Mouse (Mus musculus) adrenal gland, postnatal 10 days (tissue): ENCODE measurements around the gene Cdkn2d. TPM values are rescaled to one million over a fixed set of nuclear protein-coding genes. Genes with fewer than 3 reads are reported as not detected.
"Not testable (repeated sequence)": the region's sequence is repeated elsewhere in the genome, so short reads cannot be mapped to it uniquely, and the experiment has no call there.

Source experiments
- DNase-seq: peaks from one replicate; pipeline ENCODE4 v3.0.0; 2021; ENCODE audit warnings: mixed read lengths
- long read RNA-seq, 2 experiments: library from polyadenylated mRNA; stranded (forward); transcript quantifications; one replicate each; pipeline ENCODE4 v2.0.0; 2021
- total RNA-seq, 2 experiments: library from RNA; stranded (reverse); gene quantifications; 2 replicates each; pipeline ENCODE4 v1.2.3; 2021

Gene Cdkn2d
- total RNA-seq = 10 to 100 TPM; 16.8 to 23.8 TPM
- long read RNA-seq, experiment 1, transcript Cdkn2d-203 (2 exons, 1,423 nt) = major isoform, 37 of 40 reads
- long read RNA-seq, experiment 1, partial matches to known transcripts = 0 of 40 reads
- long read RNA-seq, experiment 1, other reads (novel, unspliced or antisense) = 2 of 40 reads
- long read RNA-seq, experiment 2, transcript Cdkn2d-203 (2 exons, 1,423 nt) = major isoform, 18 of 19 reads
- long read RNA-seq, experiment 2, partial matches to known transcripts = 0 of 19 reads
- long read RNA-seq, experiment 2, other reads (novel, unspliced or antisense) = 1 of 19 reads

GRCm38 (mm10) chr9:21291022-21291787 lies at the start of gene Cdkn2d:
Gene Cdkn2d (minus strand): TSS chr9:21291407.
- peak; percentile 100 for DNase-seq

- no peak for DNase-seq
Measured at GRCm38 (mm10) chr9:21340411-21340810, 49.2 kb upstream of the Cdkn2d start.

GRCm38 (mm10) chr9:21337652-21338051 lies 46.4 kb upstream of the Cdkn2d start:
- DNase-seq = no peak

GRCm38 (mm10) chr9:21336491-21336890 lies 45.3 kb upstream of the Cdkn2d start:
- DNase-seq = no peak

- DNase-seq = no peak
Measured at GRCm38 (mm10) chr9:21335391-21335790, 44.2 kb upstream of the Cdkn2d start.

- DNase-seq = no peak
Measured at GRCm38 (mm10) chr9:21334747-21335146, 43.5 kb upstream of the Cdkn2d start.

GRCm38 (mm10) chr9:21333523-21333922 lies 42.3 kb upstream of the Cdkn2d start:
- DNase-seq = no peak

- no peak for DNase-seq
Measured at GRCm38 (mm10) chr9:21332161-21333061, 41.2 kb upstream of the Cdkn2d start.

GRCm38 (mm10) chr9:21331365-21332140 lies 40.3 kb upstream of the Cdkn2d start:
- no peak for DNase-seq

- DNase-seq = peak; percentile 40
Measured at GRCm38 (mm10) chr9:21329699-21330289, 38.6 kb upstream of the Cdkn2d start.

GRCm38 (mm10) chr9:21329041-21329440 lies 37.8 kb upstream of the Cdkn2d start:
- DNase-seq = peak; percentile 28

- DNase-seq = no peak
Measured at GRCm38 (mm10) chr9:21328041-21328440, 36.8 kb upstream of the Cdkn2d start.

GRCm38 (mm10) chr9:21327569-21327968 lies 36.4 kb upstream of the Cdkn2d start:
- no peak for DNase-seq

- no peak for DNase-seq
Measured at GRCm38 (mm10) chr9:21324269-21324668, 33.1 kb upstream of the Cdkn2d start.

- not testable (repeated sequence) for DNase-seq
Measured at GRCm38 (mm10) chr9:21322917-21323297, 31.7 kb upstream of the Cdkn2d start.

GRCm38 (mm10) chr9:21322211-21322916 lies 31.2 kb upstream of the Cdkn2d start:
- DNase-seq = no peak

GRCm38 (mm10) chr9:21321513-21321835 lies 30.3 kb upstream of the Cdkn2d start:
- DNase-seq = peak; percentile 43

- peak; percentile 94 for DNase-seq
Measured at GRCm38 (mm10) chr9:21320619-21321512, 29.7 kb upstream of the Cdkn2d start, which contains the start of gene Slc44a2. Gene Slc44a2 (plus strand): TSS chr9:21320698.

- DNase-seq = no peak
Measured at GRCm38 (mm10) chr9:21320280-21320618, 29.0 kb upstream of the Cdkn2d start.

- DNase-seq = no peak
Measured at GRCm38 (mm10) chr9:21319503-21319902, 28.3 kb upstream of the Cdkn2d start.
